Comparison of ENCODE assay signal across 1 mouse cellular context in the genomic region with DNA sequence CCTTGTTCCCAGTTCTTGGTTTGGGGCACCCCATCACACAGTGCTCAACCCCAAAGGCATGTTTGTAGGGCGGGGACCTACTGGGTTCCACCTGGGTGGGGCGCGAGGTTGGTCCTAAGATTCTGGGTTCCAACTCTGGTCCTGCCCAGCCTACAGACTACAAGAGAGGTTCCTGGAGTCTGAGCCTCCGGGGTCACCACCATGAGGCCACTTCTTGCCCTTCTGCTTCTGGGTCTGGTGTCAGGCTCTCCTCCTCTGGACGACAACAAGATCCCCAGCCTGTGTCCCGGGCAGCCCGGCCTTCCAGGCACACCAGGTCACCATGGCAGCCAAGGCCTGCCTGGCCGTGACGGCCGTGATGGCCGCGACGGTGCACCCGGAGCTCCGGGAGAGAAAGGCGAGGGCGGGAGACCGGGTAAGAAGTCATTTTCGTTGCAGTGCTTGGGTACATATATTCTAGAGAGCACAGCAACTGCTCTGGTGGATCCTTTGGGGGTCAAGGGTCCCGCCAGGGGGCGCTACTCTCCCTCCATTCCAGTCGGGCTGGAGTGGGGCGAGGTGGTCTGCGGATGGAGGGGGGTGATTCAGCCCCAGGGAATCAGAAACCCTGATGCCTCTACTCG.
TF ChIP-seq lines count a peak whose summit lies in the region.

No protein-coding gene starts in this region.

TF ChIP-seq in MEL, 35 proteins besides CTCF, POLR2A, EP300 and RAD21 (continued from another document):
- no peak for TF ChIP-seq ELF1 (IDR thresholded peaks at IDR 0.05; ENCODE audit: low read depth, low read length)
- no peak for TF ChIP-seq ZMIZ1 (IDR thresholded peaks at IDR 0.05; ENCODE audit: low read depth, low read length)
- no peak for TF ChIP-seq SIN3A (IDR thresholded peaks at IDR 0.05; ENCODE audit: low read length)
- TF ChIP-seq TBP (IDR thresholded peaks at IDR 0.05; ENCODE audit: low read depth, low read length) = no peak
- TF ChIP-seq ZC3H11A (IDR thresholded peaks at IDR 0.05; ENCODE audit: low read depth, low read length) = no peak
- TF ChIP-seq POLR2AphosphoS5 (IDR thresholded peaks at IDR 0.05; ENCODE audit: borderline replicate concordance, low read depth, low read length) = no peak
